ENCODE assay signal across 18 mouse cellular contexts in the genomic region with DNA sequence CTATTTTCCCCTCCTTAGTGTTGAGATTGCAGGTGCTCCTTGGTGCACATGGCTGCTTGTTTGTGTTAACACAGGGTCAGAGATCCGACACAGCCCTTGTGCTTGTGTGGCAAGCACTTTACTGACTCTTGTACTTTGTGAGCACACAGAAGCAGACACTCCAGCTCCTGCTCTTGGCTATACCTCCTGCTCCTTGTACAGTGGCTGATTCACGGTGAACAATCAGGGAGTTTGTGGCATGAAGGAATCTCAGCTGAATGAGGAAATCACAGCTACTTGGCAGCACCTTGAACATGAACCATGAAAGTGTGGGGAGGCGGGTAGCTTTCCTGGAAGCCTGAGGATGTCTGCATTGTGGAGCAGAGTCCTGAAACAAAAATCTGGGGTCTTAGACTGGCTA. TPM values are rescaled to one million over a fixed set of nuclear protein-coding genes. Genes with fewer than 3 reads are reported as not detected.
DNase-seq lines count a peak whose midpoint lies in the region; ATAC-seq and TF ChIP-seq lines count a peak whose summit lies in the region.
"Had no signal": no experiment of that assay in that cellular context is flagged by ENCODE, and none has a peak within 500 bp of the region (broad histone marks: within the 10 kb centered on the region; RNA-seq: fewer than 3 reads in every experiment).

No protein-coding gene starts in this region.

- no peaks in the 10 kb centered on the region for H3K27me3 ChIP-seq in heart, embryonic 13.5 days (replicated peaks)
- no peaks in the 10 kb centered on the region for H3K27me3 ChIP-seq in heart, adult 2 months (ENCODE audit: control insufficient read depth, insufficient read depth, low read length)

- no peaks in the 10 kb centered on the region for H3K79me2 ChIP-seq in heart, adult 2 months (replicated peaks; ENCODE audit: control insufficient read depth, insufficient read depth, low read length)

- DNase-seq in heart, adult 2 months, result no peak
- peak; percentile 53 to 78 for DNase-seq in lung, adult 18-20 months
- no peak for DNase-seq in lung, postnatal 14 days
- peak; percentile 68 for DNase-seq in fibroblast of lung, adult 2 months (ENCODE audit: low read depth)
- DNase-seq in lung, postnatal 10 days, result peak; percentile 38
- no peak for DNase-seq in thymus, adult 18-20 months
- DNase-seq: adrenal gland, adult 2 months; cerebellum, adult 18-20 months; gastrocnemius, postnatal 10 days; kidney, postnatal 25 days; liver, embryonic 13.5 days had no signal

- 39% methylated on average over 3 of the region's 3 CpGs for WGBS in heart, embryonic 13.5 days
- WGBS in heart, adult 2 months, result 71% methylated on average over 3 of the region's 3 CpGs

- no peaks in the 10 kb centered on the region for H3K9me3 ChIP-seq in heart, embryonic 13.5 days
- H3K9me3 ChIP-seq: hindbrain, embryonic 10.5 days; liver, embryonic 13.5 days had no signal

- no peak for TF ChIP-seq POLR2A in heart, adult 2 months (IDR thresholded peaks at IDR 0.05; ENCODE audit: insufficient read depth, low read depth, low read length)

- peaks cover 4% of the 10 kb centered on the region for H3K36me3 ChIP-seq in heart, embryonic 13.5 days
- no peaks in the 10 kb centered on the region for H3K36me3 ChIP-seq in heart, adult 2 months (ENCODE audit: control insufficient read depth, insufficient read depth, low read length)
- H3K36me3 ChIP-seq: liver, embryonic 13.5 days had no signal

- no peak for TF ChIP-seq EP300 in heart, adult 2 months (IDR thresholded peaks at IDR 0.05; ENCODE audit: insufficient read depth, low read depth, low read length)

- peak overlapping the region; percentile 77 for H3K27ac ChIP-seq in heart, embryonic 13.5 days (replicated peaks)
- no peak overlapping the region for H3K27ac ChIP-seq in heart, adult 2 months
- H3K27ac ChIP-seq: liver, embryonic 13.5 days had no signal

- H3K9ac ChIP-seq in heart, embryonic 13.5 days, result peak overlapping the region; percentile 66
- H3K9ac ChIP-seq in heart, adult 2 months (ENCODE audit: low read depth, low read length), result no peak overlapping the region
- H3K9ac ChIP-seq: liver, embryonic 13.5 days had no signal

- intact Hi-C loops in heart, adult 2 months (cut with DNase I), result no loop called here

- no peak for TF ChIP-seq CTCF in heart, adult 2 months (IDR thresholded peaks at IDR 0.05)

- H3K4me2 ChIP-seq in heart, embryonic 13.5 days, result no peak overlapping the region
- H3K4me2 ChIP-seq: liver, embryonic 13.5 days had no signal

- no peak for ATAC-seq in heart, embryonic 13.5 days (ENCODE audit: extremely low read depth, insufficient number of reproducible peaks, low FRiP score, low TSS enrichment)
- no peak for ATAC-seq in CD4-positive, CD25-positive, alpha-beta regulatory T cell, adult 4 months

- H3K4me1 ChIP-seq in heart, embryonic 13.5 days, result peaks cover 64% of the 10 kb centered on the region
- H3K4me1 ChIP-seq in heart, adult 2 months (ENCODE audit: control insufficient read depth, insufficient read depth, low read length), result peaks cover 18% of the 10 kb centered on the region
- H3K4me1 ChIP-seq: liver, embryonic 13.5 days had no signal

- H3K4me3 ChIP-seq in heart, embryonic 13.5 days, result no peak overlapping the region
- H3K4me3 ChIP-seq in heart, adult 2 months, result no peak overlapping the region
- H3K4me3 ChIP-seq: hindbrain, embryonic 10.5 days; liver, embryonic 13.5 days had no signal

RNA-seq across cellular contexts. Expression of a gene that starts 26.8 kb away (rescaled TPM):
- 8.2 and 10.6 TPM in 2 replicates for polyA plus RNA-seq in heart, embryonic 13.5 days (2015; fragmentation: Nextera tagmentation; extraction: Ambion mirVana)
- 10 to 100 TPM; 16.1 to 20.0 TPM for total RNA-seq in heart, adult 2 months (2021)
- 6.4 and 9.5 TPM in 2 replicates for polyA plus RNA-seq in heart, adult 2 months (2012; rRNA removed)
- polyA plus RNA-seq in CD4-positive, CD25-positive, alpha-beta regulatory T cell, adult 4 months (2017; shearing (Covaris generic)), result under 1 TPM in 1 of 2 experiments, not detected in 1; 0.20 TPM

RNA-seq across cellular contexts. Expression of a gene that starts 36.5 kb away (rescaled TPM):
- not detected in 2 replicates for polyA plus RNA-seq in heart, embryonic 13.5 days (2015; fragmentation: Nextera tagmentation; extraction: Ambion mirVana)
- total RNA-seq in heart, adult 2 months (2021), result not detected
- 1.0 TPM in 1 of 2 replicates, not detected in the other for polyA plus RNA-seq in heart, adult 2 months (2012; rRNA removed)
- not detected for polyA plus RNA-seq in CD4-positive, CD25-positive, alpha-beta regulatory T cell, adult 4 months (2017; shearing (Covaris generic))
- total RNA-seq: ES-E14; gastrocnemius, postnatal 10 days; megakaryocyte, adult 5-6 weeks; neutrophil, adult 5-6 weeks had no signal
- polyA plus RNA-seq: C2C12; liver, embryonic 13.5 days had no signal

RNA-seq across cellular contexts. Expression of a gene that starts 39.5 kb away (rescaled TPM):
- 29.2 and 31.0 TPM in 2 replicates for polyA plus RNA-seq in heart, embryonic 13.5 days (2015; fragmentation: Nextera tagmentation; extraction: Ambion mirVana)
- 10 to 100 TPM; 34.2 to 35.4 TPM for total RNA-seq in heart, adult 2 months (2021)
- polyA plus RNA-seq in heart, adult 2 months (2012; rRNA removed), result 48.5 and 70.6 TPM in 2 replicates
- 1 to 10 TPM; 4.9 to 5.4 TPM for polyA plus RNA-seq in CD4-positive, CD25-positive, alpha-beta regulatory T cell, adult 4 months (2017; shearing (Covaris generic))

Comparison
In these comparisons a context has a peak if more than half of its experiments do, and no peak if none do; other contexts are left out.
1. DNase-seq: peak in lung, adult 18-20 months (2 of 2), fibroblast of lung, adult 2 months (single experiment) and lung, postnatal 10 days (single experiment); none in heart, adult 2 months (0 of 2), lung, postnatal 14 days (single experiment) and thymus, adult 18-20 months (0 of 2).